Mouse (Mus musculus) stomach, postnatal 0 days (tissue): ENCODE data around the gene Hk3. TPM values are rescaled to one million over a fixed set of nuclear protein-coding genes. Genes with fewer than 3 reads are reported as not detected.

Experiments used
- ATAC-seq: fragments of 200-750 bp; cut with Nextera tagmentation; 2 replicates; pipeline ENCODE4 v1.8.0; 2017; ENCODE audit not compliant: low FRiP score, low TSS enrichment
- DNase-seq: peaks from one replicate; pipeline ENCODE4 v3.0.0-alpha.2; 2016; ENCODE audit warnings: low spot score
- H3K27ac ChIP-seq: fragments of 300-500 bp; sonication (generic); replicated peaks from 2 replicates; pipeline ENCODE4 v1.5.1; 2014; ENCODE audit warnings: mild to moderate bottlenecking, control low read depth
- H3K27me3 ChIP-seq: fragments of 300-500 bp; sonication (generic); 2 replicates; pipeline ENCODE4 v1.6.1; 2014; ENCODE audit warnings: low read length; ENCODE audit not compliant: control insufficient read depth, insufficient read depth
- H3K36me3 ChIP-seq: fragments of 300-500 bp; sonication (generic); 2 replicates; pipeline ENCODE4 v1.6.1; 2014; ENCODE audit warnings: low read length, mixed read lengths; ENCODE audit not compliant: control insufficient read depth, insufficient read depth
- H3K4me1 ChIP-seq: fragments of 300-500 bp; sonication (generic); replicated peaks from 2 replicates; pipeline ENCODE4 v1.6.1; 2014; ENCODE audit warnings: antibody characterized with exemption; ENCODE audit not compliant: control insufficient read depth, insufficient read depth
- H3K4me2 ChIP-seq: fragments of 300-500 bp; sonication (generic); replicated peaks from 2 replicates; pipeline ENCODE4 v1.6.1; 2014; ENCODE audit warnings: low read depth, mild to moderate bottlenecking, control low read depth, moderate library complexity
- H3K4me3 ChIP-seq: fragments of 300-500 bp; sonication (generic); 2 replicates; pipeline ENCODE4 v1.5.1; 2014; ENCODE audit warnings: low read depth, low read length, control low read depth
- H3K9ac ChIP-seq: fragments of 300-500 bp; sonication (generic); 2 replicates; pipeline ENCODE4 v1.6.1; 2014; ENCODE audit warnings: mild to moderate bottlenecking, low read length, control low read depth, mixed read lengths
- H3K9me3 ChIP-seq: fragments of 300-500 bp; sonication (generic); 2 replicates; pipeline ENCODE4 v1.6.1; 2016; ENCODE audit warnings: low read length; ENCODE audit not compliant: control insufficient read depth
- CTCF ChIP-seq: IDR thresholded peaks from 2 replicates; pipeline ENCODE4 v1.5.1; 2016; ENCODE audit warnings: antibody characterized with exemption, low read depth, mild to moderate bottlenecking, moderate library complexity
- EP300 ChIP-seq: optimal IDR thresholded peaks from 2 replicates; pipeline ENCODE3; 2016; ENCODE audit warnings: antibody characterized with exemption
- WGBS: fragments of 180-500 bp; shearing (Covaris S2); extraction: QIAGEN DNeasy Blood & Tissue Kit; methylation state at CpG from one replicate; pipeline ENCODE4 v1.1.7; 2014; 5-methylcytosine and 5-hydroxymethylcytosine counted together
- polyA plus RNA-seq: library from polyadenylated mRNA; unstranded; fragments of >200 nt; fragmentation: Nextera tagmentation; extraction: Ambion mirVana; gene quantifications from 2 replicates; pipeline ENCODE4 v1.2.1, GENCODE M21; 2015

The Hk3 gene
- polyA plus RNA-seq, 1 experiment from 2014 or later, result 0.69 TPM

DNA sequence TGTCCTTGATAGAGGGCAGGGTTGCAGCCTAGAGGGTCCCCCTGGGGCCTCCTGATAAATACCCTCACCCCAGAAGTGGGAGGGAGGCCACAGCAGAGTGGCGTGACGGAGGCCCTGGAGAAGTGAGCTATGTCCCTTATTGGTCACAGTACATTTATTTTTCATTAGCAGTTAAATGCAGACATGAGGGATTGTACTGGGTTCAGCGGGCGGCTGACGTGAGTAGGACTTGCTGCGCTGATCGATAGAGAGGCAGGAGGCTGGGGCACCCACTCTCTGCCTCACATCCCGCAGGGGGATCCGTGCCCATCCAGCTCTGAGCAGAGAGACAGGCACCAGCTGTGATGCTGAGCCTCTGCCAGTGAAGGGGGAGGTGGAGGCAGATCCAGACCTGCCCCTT, 33.8 kb downstream of the Hk3 start:
- no peak for TF ChIP-seq EP300
- TF ChIP-seq CTCF, result no peak
- H3K4me1 ChIP-seq, result no peaks in the 10 kb centered on the region
- 64% methylated on average over 9 of the region's 9 CpGs for WGBS
- no peak overlapping the region for H3K4me2 ChIP-seq
- no peaks in the 10 kb centered on the region for H3K9me3 ChIP-seq
- no peak overlapping the region for H3K9ac ChIP-seq
- no peaks in the 10 kb centered on the region for H3K27me3 ChIP-seq
- no peak overlapping the region for H3K4me3 ChIP-seq
- ATAC-seq (no peak), DNase-seq (no peak)
- H3K27ac ChIP-seq, result no peak overlapping the region
- no peaks in the 10 kb centered on the region for H3K36me3 ChIP-seq

DNA sequence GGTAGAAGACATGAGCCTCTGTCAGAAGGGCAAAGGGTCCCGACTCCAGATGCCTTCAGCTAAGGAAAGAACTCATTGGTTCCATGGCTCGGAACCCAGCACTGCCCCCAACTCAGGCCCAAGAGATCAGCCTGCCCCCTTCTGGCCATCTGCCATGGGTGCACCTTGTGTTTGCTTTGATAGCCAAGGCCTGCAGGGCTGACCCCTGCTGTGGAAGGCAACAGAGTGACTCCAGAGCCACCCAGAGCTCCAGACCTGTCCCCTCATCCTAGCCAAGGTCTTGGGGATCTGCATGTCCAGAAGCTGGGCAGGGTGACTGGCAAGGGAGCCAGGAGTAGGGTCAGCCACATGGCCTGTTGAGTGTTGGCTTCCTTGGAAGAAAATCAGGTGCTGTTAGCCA, 37.6 kb downstream of the Hk3 start:
- H3K4me3 ChIP-seq, result no peak overlapping the region
- WGBS, result 57% methylated on average over 2 of the region's 2 CpGs
- no peak for DNase-seq

DNA sequence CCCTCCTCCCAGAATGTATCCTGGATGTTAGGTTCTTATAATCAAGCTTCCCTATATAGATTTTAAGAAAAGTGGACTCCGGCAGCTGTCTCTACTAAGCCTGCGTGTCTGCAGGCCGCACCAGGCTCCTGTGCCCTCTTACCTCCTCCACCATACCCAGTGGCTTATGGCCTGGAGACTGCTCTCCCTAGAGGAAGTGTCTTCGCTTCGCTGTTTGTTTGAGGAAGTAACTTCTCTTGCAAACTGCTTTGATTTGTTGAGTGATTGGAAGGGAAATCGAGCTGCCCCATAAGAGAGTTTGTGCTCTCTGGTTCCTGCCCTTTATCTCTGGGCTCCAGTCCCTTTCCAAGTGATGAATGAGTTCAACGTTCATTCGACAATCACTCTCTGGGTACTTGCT, 38.2 kb downstream of the Hk3 start:
- Histone ChIP-seq H3K27ac (no peak overlapping the region), H3K27me3 (no peaks in the 10 kb centered on the region), H3K9ac (no peak overlapping the region), H3K9me3 (no peaks in the 10 kb centered on the region), H3K4me1 (no peaks in the 10 kb centered on the region), H3K36me3 (no peaks in the 10 kb centered on the region), H3K4me3 (no peak overlapping the region), H3K4me2 (no peak overlapping the region)
- DNase-seq (no peak), ATAC-seq (no peak)
- WGBS, result 61% methylated on average over 8 of the region's 8 CpGs
- TF ChIP-seq CTCF (no peak), EP300 (no peak)

More for the DNA sequence above, 37.6 kb downstream of the Hk3 start:
- ATAC-seq, result no peak
- Histone ChIP-seq H3K27me3 (no peaks in the 10 kb centered on the region), H3K4me2 (no peak overlapping the region), H3K9me3 (no peaks in the 10 kb centered on the region), H3K4me1 (no peaks in the 10 kb centered on the region), H3K27ac (no peak overlapping the region), H3K36me3 (no peaks in the 10 kb centered on the region), H3K9ac (no peak overlapping the region)
- TF ChIP-seq CTCF (peak; percentile 46), EP300 (no peak)

GRCm38 (mm10) chr13:54980957-54981356, 40.2 kb downstream of the Hk3 start:
- Histone ChIP-seq H3K9ac (no peak overlapping the region), H3K4me1 (no peaks in the 10 kb centered on the region), H3K27me3 (no peaks in the 10 kb centered on the region), H3K36me3 (no peaks in the 10 kb centered on the region), H3K4me2 (no peak overlapping the region), H3K27ac (no peak overlapping the region), H3K9me3 (no peaks in the 10 kb centered on the region), H3K4me3 (no peak overlapping the region)
- DNase-seq (no peak), ATAC-seq (no peak)
- TF ChIP-seq CTCF, result no peak
- TF ChIP-seq EP300, result no peak
- 71% methylated on average over 12 of the region's 12 CpGs for WGBS

DNA sequence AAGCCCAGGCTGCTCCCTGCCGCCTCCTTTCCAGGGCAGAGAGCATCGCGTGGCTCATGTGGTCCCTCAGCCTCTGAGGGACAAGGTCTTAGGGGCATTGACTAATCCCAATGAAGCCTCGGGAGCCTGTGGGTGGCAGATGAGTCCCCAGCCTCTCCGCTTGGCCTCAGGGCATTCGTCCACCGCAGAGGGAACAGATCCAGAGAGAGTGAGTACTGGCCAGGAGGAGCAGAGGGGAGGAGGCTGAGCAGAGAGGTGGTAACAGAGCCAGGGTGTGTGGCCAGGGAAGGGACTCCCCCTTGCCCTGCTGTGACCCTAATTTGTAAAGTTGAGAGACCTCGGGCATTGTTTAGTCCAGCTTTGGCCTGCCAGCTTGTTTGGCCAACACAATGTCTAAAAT, 42.4 kb downstream of the Hk3 start:
- no peak overlapping the region for H3K4me3 ChIP-seq
- ATAC-seq (no peak), DNase-seq (no peak)
- H3K36me3 ChIP-seq, result no peaks in the 10 kb centered on the region
- WGBS, result 51% methylated on average over 8 of the region's 8 CpGs
- no peak overlapping the region for H3K9ac ChIP-seq
- H3K4me1 ChIP-seq, result no peaks in the 10 kb centered on the region
- no peaks in the 10 kb centered on the region for H3K27me3 ChIP-seq
- no peak overlapping the region for H3K4me2 ChIP-seq
- H3K27ac ChIP-seq, result no peak overlapping the region
- no peaks in the 10 kb centered on the region for H3K9me3 ChIP-seq
- no peak for TF ChIP-seq EP300
- TF ChIP-seq CTCF, result no peak

DNA sequence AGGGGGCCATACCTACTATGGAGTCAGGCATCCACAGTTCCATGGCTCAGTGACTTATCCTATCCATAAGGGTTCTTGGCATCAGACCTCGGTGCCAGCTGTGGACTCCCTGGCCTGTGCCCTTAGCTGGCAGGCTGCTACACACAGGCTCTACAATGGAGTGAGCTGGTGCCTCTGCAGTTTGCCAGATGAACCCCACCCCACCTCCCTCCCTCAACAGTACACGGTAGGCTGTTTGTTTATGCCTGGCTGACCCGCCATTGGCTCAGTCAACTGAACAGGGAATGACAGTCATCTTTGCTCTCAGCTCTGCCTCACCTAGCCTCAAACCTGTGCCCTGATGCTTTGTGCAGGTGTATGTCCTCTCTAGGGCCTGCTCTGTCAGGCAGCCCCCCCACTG, 45.6 kb downstream of the Hk3 start:
- ATAC-seq, result no peak
- no peaks in the 10 kb centered on the region for H3K27me3 ChIP-seq
- no peaks in the 10 kb centered on the region for H3K36me3 ChIP-seq
- no peak overlapping the region for H3K9ac ChIP-seq
- 35% methylated on average over 3 of the region's 3 CpGs for WGBS
- no peak overlapping the region for H3K4me3 ChIP-seq
- H3K9me3 ChIP-seq, result no peaks in the 10 kb centered on the region
- TF ChIP-seq CTCF (no peak), EP300 (no peak)
- no peak for DNase-seq
- no peaks in the 10 kb centered on the region for H3K4me1 ChIP-seq
- no peak overlapping the region for H3K27ac ChIP-seq
- H3K4me2 ChIP-seq, result no peak overlapping the region
